Mouse (Mus musculus): Measurements from ENCODE around the gene Gpr39.

DNA sequence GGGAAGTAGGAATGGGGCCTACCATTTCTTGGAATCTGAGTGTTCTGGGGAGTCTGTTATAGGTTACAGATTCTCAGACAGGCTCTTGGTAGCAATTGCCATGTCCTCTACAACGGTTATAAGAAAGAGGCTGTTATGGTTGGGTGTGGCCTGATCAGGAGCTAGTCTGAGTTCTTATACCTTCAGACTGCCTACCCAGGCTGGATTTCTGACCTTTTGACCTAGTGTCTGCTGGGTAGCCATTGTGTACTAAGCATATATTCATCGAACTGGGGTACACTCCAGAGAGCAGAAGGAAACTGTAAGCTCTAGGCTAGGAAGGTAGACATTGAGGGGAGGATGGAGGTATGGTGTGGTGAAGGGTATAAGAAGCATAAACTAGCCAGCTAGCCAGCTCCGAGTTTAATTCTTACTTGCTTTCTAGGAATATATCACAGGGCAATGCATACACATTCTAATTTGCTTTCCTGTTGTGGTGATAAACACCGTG is 24.4 kb downstream of the Gpr39 start:
- no peak for TF ChIP-seq CTCF (IDR thresholded peaks at IDR 0.05; ENCODE audit: control insufficient read depth, insufficient read depth, insufficient replicate concordance, low read depth, low read length)
- TF ChIP-seq POLR2A (IDR thresholded peaks at IDR 0.05; ENCODE audit: control insufficient read depth, low read depth, low read length), result no peak
